Mouse (Mus musculus) gonadal fat pad, adult 2 months (tissue): Measurements from ENCODE around the gene Ppp2r2d. TPM values are rescaled to one million over a fixed set of nuclear protein-coding genes. Genes with fewer than 3 reads are reported as not detected.

ENCODE experiments used
- DNase-seq: peaks from one replicate; pipeline ENCODE4 v3.0.0-alpha.2; 2012; ENCODE audit warnings: low read depth
- polyA plus RNA-seq: library from polyadenylated mRNA; depleted of rRNA; stranded (reverse); fragments of >200 nt; gene quantifications from 2 replicates; pipeline ENCODE4 v1.2.3, GENCODE M21; 2012; rRNA removed

The Ppp2r2d gene
- polyA plus RNA-seq, 1 experiment: 30.1 TPM

DNA sequence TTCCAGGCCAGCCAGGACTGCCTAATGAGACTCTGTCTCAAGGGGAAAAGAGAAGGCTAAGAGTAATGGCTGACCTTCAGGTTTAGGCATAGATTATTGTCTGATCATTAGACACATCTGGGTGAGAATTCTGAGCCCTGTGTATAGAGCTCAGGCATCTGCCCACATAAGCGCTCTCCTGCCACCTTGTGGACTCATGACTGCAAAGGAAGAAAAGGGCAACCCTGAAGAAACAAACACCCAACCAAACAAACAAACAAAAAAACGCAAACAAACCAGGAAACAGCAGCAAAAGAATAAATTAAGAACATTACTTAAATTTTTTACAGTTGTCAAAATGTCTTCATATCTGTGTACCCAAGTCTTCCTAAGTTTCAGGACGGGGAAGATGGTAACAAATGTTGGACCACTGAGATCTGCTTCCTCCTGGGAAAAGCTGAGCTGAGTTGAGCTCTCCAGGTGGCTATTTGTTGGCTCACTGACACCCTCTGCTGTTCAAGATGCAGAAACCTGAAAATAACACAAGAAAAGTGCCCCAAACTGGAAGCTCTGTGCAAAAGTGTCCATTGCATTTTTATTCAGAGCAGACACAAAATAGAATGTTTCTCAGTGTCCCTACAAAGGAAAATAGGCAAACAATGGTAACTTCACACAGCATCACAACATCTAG lies 78.0 kb downstream of the Ppp2r2d start:
- DNase-seq: no peak

GRCm38 (mm10) chr7:138928456-138928855 lies 82.6 kb downstream of the Ppp2r2d start:
- DNase-seq: no peak

Other genes starting within 250 kb of the Ppp2r2d start
- gene Mapk1ip1, start 194 bp downstream of the Ppp2r2d start, polyA plus RNA-seq: 45.2 and 55.7 TPM in 2 replicates
- gene Bnip3, start 63.4 kb downstream of the Ppp2r2d start, polyA plus RNA-seq: 101 and 104 TPM in 2 replicates
- gene Jakmip3, start 94.7 kb downstream of the Ppp2r2d start, polyA plus RNA-seq: 0.29 and 0.53 TPM in 2 replicates
- gene Dpysl4, start 239.9 kb downstream of the Ppp2r2d start, polyA plus RNA-seq: 1.1 TPM in 2 replicates